Mouse (Mus musculus) gastrocnemius, adult 2 months (tissue): ENCODE measurements around the gene Dkk3. TPM values are rescaled to one million over a fixed set of nuclear protein-coding genes. Genes with fewer than 3 reads are reported as not detected.

ENCODE experiments used
- DNase-seq: peaks from one replicate; pipeline ENCODE4 v3.0.0; 2022
- H3K27ac ChIP-seq: fragments of 200-600 bp; 2 replicates; pipeline ENCODE4 v1.8.1; 2022; ENCODE audit warnings: mild to moderate bottlenecking
- H3K4me3 ChIP-seq: fragments of 200-600 bp; 2 replicates; pipeline ENCODE4 v1.8.1; 2022; ENCODE audit warnings: mild to moderate bottlenecking, moderate library complexity
- CTCF ChIP-seq: fragments of 200-600 bp; IDR thresholded peaks from 2 replicates; pipeline ENCODE4 v1.8.1; 2022; ENCODE audit warnings: antibody characterized with exemption, mild to moderate bottlenecking, moderate library complexity
- intact Hi-C: fragments of 180-260 bp; cut with DNase I; formaldehyde crosslinking; loops from one replicate; pipeline ENCODE4 v1.15.1; 2025
- long read RNA-seq, 2 experiments: library from polyadenylated mRNA; stranded (forward); transcript quantifications; one replicate each; pipeline ENCODE4 v2.0.0; 2021
- total RNA-seq, 2 experiments: library from RNA; stranded (reverse); gene quantifications; 2 replicates each; pipeline ENCODE4 v1.2.3; 2021

Gene Dkk3
- total RNA-seq = 1 to 10 TPM; 2.1 to 2.4 TPM
- long read RNA-seq, experiment 1, partial matches to known transcripts = 2 of 3 reads
- long read RNA-seq, experiment 1, other reads (novel, unspliced or antisense) = 1 of 3 reads
- long read RNA-seq, experiment 2, partial matches to known transcripts = 7 of 10 reads
- long read RNA-seq, experiment 2, other reads (novel, unspliced or antisense) = 3 of 10 reads

- peak; percentile 43 for DNase-seq
- H3K27ac ChIP-seq = peak within 1 kb of the TSS; percentile 46; the same call in 1 of the 2 replicates
- intact Hi-C loops = no loop called here
- peak within 1 kb of the TSS; percentile 68 for H3K4me3 ChIP-seq
- TF ChIP-seq CTCF = no peak
Observed at GRCm38 (mm10) chr7:112158942-112159341, at the start of gene Dkk3. Dkk3 (minus strand) TSS chr7:112159057.

GRCm38 (mm10) chr7:112207717-112208116 lies 48.9 kb upstream of the Dkk3 start:
- intact Hi-C loops = no loop called here
- Histone ChIP-seq H3K27ac (peak overlapping the region; percentile 38; the same call in 1 of the 2 replicates), H3K4me3 (no peak overlapping the region)
- no peak for DNase-seq
- TF ChIP-seq CTCF = no peak

- TF ChIP-seq CTCF = no peak
- DNase-seq = no peak
- intact Hi-C loops = no loop called here
- Histone ChIP-seq H3K4me3 (no peak overlapping the region), H3K27ac (peak overlapping the region; percentile 81)
Observed at GRCm38 (mm10) chr7:112205513-112205912, 46.7 kb upstream of the Dkk3 start.

GRCm38 (mm10) chr7:112204380-112204963 lies 45.6 kb upstream of the Dkk3 start:
- DNase-seq = no peak
- H3K27ac ChIP-seq = peak overlapping the region; percentile 81
- no peak for TF ChIP-seq CTCF
- peak overlapping the region; percentile 29; the same call in 1 of the 2 replicates for H3K4me3 ChIP-seq
- intact Hi-C loops = no loop called here

- Histone ChIP-seq H3K4me3 (peak overlapping the region; percentile 29; the same call in 1 of the 2 replicates), H3K27ac (peak overlapping the region; percentile 81)
- DNase-seq = no peak
- no peak for TF ChIP-seq CTCF
- intact Hi-C loops = no loop called here
Observed at GRCm38 (mm10) chr7:112203937-112204336, 45.1 kb upstream of the Dkk3 start.

GRCm38 (mm10) chr7:112202843-112203242 lies 44.0 kb upstream of the Dkk3 start:
- intact Hi-C loops = no loop called here
- H3K27ac ChIP-seq = peak overlapping the region; percentile 81
- no peak for TF ChIP-seq CTCF

GRCm38 (mm10) chr7:112202194-112202593 lies 43.3 kb upstream of the Dkk3 start:
- Histone ChIP-seq H3K4me3 (no peak overlapping the region), H3K27ac (peak overlapping the region; percentile 81)
- DNase-seq = no peak
- TF ChIP-seq CTCF = no peak
- intact Hi-C loops = no loop called here

More at GRCm38 (mm10) chr7:112202843-112203242, 44.0 kb upstream of the Dkk3 start:
- DNase-seq = no peak
- H3K4me3 ChIP-seq = no peak overlapping the region

- intact Hi-C loops = no loop called here
- TF ChIP-seq CTCF = no peak
- H3K4me3 ChIP-seq = no peak overlapping the region
- no peak overlapping the region for H3K27ac ChIP-seq
- no peak for DNase-seq
Observed at GRCm38 (mm10) chr7:112200761-112201160, 41.9 kb upstream of the Dkk3 start.

GRCm38 (mm10) chr7:112199343-112199742 lies 40.5 kb upstream of the Dkk3 start:
- no peak for DNase-seq
- H3K4me3 ChIP-seq = no peak overlapping the region
- TF ChIP-seq CTCF = no peak
- intact Hi-C loops = no loop called here
- no peak overlapping the region for H3K27ac ChIP-seq

GRCm38 (mm10) chr7:112197461-112197860 lies 38.6 kb upstream of the Dkk3 start:
- H3K27ac ChIP-seq = no peak overlapping the region
- no peak overlapping the region for H3K4me3 ChIP-seq
- intact Hi-C loops = no loop called here
- DNase-seq = no peak
- TF ChIP-seq CTCF = no peak

GRCm38 (mm10) chr7:112194286-112194685 lies 35.4 kb upstream of the Dkk3 start:
- intact Hi-C loops = loop anchor here (2.0 kb wide), 1 partner anchor 95 kb away; no protein-coding TSS in a partner anchor
- peak overlapping the region; percentile 86 for H3K27ac ChIP-seq
- TF ChIP-seq CTCF = no peak
- no peak overlapping the region for H3K4me3 ChIP-seq
- DNase-seq = peak; percentile 77

- Histone ChIP-seq H3K4me3 (no peak overlapping the region), H3K27ac (peak overlapping the region; percentile 86)
- DNase-seq = no peak
- no peak for TF ChIP-seq CTCF
- intact Hi-C loops = no loop called here
Observed at GRCm38 (mm10) chr7:112192778-112193177, 33.9 kb upstream of the Dkk3 start.

GRCm38 (mm10) chr7:112192237-112192636 lies 33.4 kb upstream of the Dkk3 start:
- Histone ChIP-seq H3K4me3 (no peak overlapping the region), H3K27ac (peak overlapping the region; percentile 86)
- TF ChIP-seq CTCF = no peak
- intact Hi-C loops = no loop called here
- peak; percentile 92 for DNase-seq
